Mouse (Mus musculus) thymus, postnatal 0 days (tissue): ENCODE measurements around the gene Tgfb2. TPM values are rescaled to one million over a fixed set of nuclear protein-coding genes. Genes with fewer than 3 reads are reported as not detected.

Experiments used
- DNase-seq: peaks from one replicate; pipeline ENCODE4 v3.0.0-alpha.2; 2015; ENCODE audit warnings: low spot score
- polyA plus RNA-seq: library from polyadenylated mRNA; unstranded; fragments of >200 nt; fragmentation: Nextera tagmentation; extraction: Ambion mirVana; gene quantifications from 2 replicates; pipeline ENCODE4 v1.2.1, GENCODE M21; 2015

Gene Tgfb2
- polyA plus RNA-seq, 1 experiment from 2014 or later = 2.5 TPM

GRCm38 (mm10) chr1:186702391-186703255, 3.2 kb downstream of the Tgfb2 start:
- no peak for DNase-seq

GRCm38 (mm10) chr1:186701206-186701905, 4.4 kb downstream of the Tgfb2 start:
- no peak for DNase-seq

- DNase-seq = no peak
These were observed 5.3 kb downstream of the Tgfb2 start for GRCm38 (mm10) chr1:186700496-186700895.

- no peak for DNase-seq
These were observed 7.0 kb downstream of the Tgfb2 start for GRCm38 (mm10) chr1:186698583-186699338.

GRCm38 (mm10) chr1:186696231-186696630, 9.6 kb downstream of the Tgfb2 start:
- no peak for DNase-seq

GRCm38 (mm10) chr1:186695361-186695760, 10.4 kb downstream of the Tgfb2 start:
- no peak for DNase-seq

GRCm38 (mm10) chr1:186692370-186692769, 13.4 kb downstream of the Tgfb2 start:
- no peak for DNase-seq

GRCm38 (mm10) chr1:186691708-186692107, 14.1 kb downstream of the Tgfb2 start:
- no peak for DNase-seq

- no peak for DNase-seq
These were observed 21.7 kb downstream of the Tgfb2 start for GRCm38 (mm10) chr1:186684041-186684440.

- no peak for DNase-seq
These were observed 23.2 kb downstream of the Tgfb2 start for GRCm38 (mm10) chr1:186682606-186683005.

GRCm38 (mm10) chr1:186677614-186678013, 28.2 kb downstream of the Tgfb2 start:
- DNase-seq = no peak

- DNase-seq = no peak
These were observed 29.6 kb downstream of the Tgfb2 start for GRCm38 (mm10) chr1:186676199-186676598.

GRCm38 (mm10) chr1:186675263-186675662, 30.5 kb downstream of the Tgfb2 start:
- DNase-seq = no peak

- DNase-seq = no peak
These were observed 31.2 kb downstream of the Tgfb2 start for GRCm38 (mm10) chr1:186674621-186675020.

GRCm38 (mm10) chr1:186673166-186673565, 32.6 kb downstream of the Tgfb2 start:
- DNase-seq = no peak

- DNase-seq = no peak
These were observed 42.4 kb downstream of the Tgfb2 start for GRCm38 (mm10) chr1:186663412-186663811.

GRCm38 (mm10) chr1:186662996-186663395, 42.8 kb downstream of the Tgfb2 start:
- DNase-seq = no peak

GRCm38 (mm10) chr1:186661206-186661921, 44.4 kb downstream of the Tgfb2 start:
- no peak for DNase-seq

- no peak for DNase-seq
These were observed 47.0 kb downstream of the Tgfb2 start for GRCm38 (mm10) chr1:186658783-186659182.

GRCm38 (mm10) chr1:186657559-186658219, 48.1 kb downstream of the Tgfb2 start:
- DNase-seq = no peak
